Mouse (Mus musculus) lung, postnatal 0 days (tissue): ENCODE results near the gene Rbfox2. TPM values are rescaled to one million over a fixed set of nuclear protein-coding genes. Genes with fewer than 3 reads are reported as not detected.

Experiments
- ATAC-seq: fragments of 200-750 bp; cut with Nextera tagmentation; 2 replicates; pipeline ENCODE4 v1.8.0; 2017; ENCODE audit warnings: moderate library complexity
- DNase-seq: peaks from one replicate; pipeline ENCODE4 v3.0.0-alpha.2; 2016; ENCODE audit warnings: low spot score
- H3K27ac ChIP-seq: fragments of 300-500 bp; sonication (generic); 2 replicates; pipeline ENCODE4 v1.5.1; 2014; ENCODE audit warnings: antibody characterized with exemption, mild to moderate bottlenecking, low read length, mixed read lengths
- H3K27me3 ChIP-seq: fragments of 300-500 bp; sonication (generic); replicated peaks from 2 replicates; pipeline ENCODE4 v1.6.1; 2014; ENCODE audit warnings: low read length, mixed read lengths; ENCODE audit not compliant: insufficient read depth
- H3K36me3 ChIP-seq: fragments of 300-500 bp; sonication (generic); 2 replicates; pipeline ENCODE4 v1.6.1; 2014; ENCODE audit warnings: low read length, mixed read lengths; ENCODE audit not compliant: insufficient read depth
- H3K4me1 ChIP-seq: fragments of 300-500 bp; sonication (generic); 2 replicates; pipeline ENCODE4 v1.6.1; 2014; ENCODE audit warnings: antibody characterized with exemption, low read depth, low read length, mixed read lengths; ENCODE audit not compliant: insufficient read depth
- H3K4me2 ChIP-seq: fragments of 300-500 bp; sonication (generic); replicated peaks from 2 replicates; pipeline ENCODE4 v1.6.1; 2014; ENCODE audit warnings: low read depth, mild to moderate bottlenecking, low read length, moderate library complexity, mixed read lengths
- H3K4me3 ChIP-seq: fragments of 300-500 bp; sonication (generic); 2 replicates; pipeline ENCODE4 v1.5.1; 2014; ENCODE audit warnings: low read depth, low read length
- H3K9ac ChIP-seq: fragments of 300-500 bp; sonication (generic); replicated peaks from 2 replicates; pipeline ENCODE4 v1.6.1; 2014; ENCODE audit warnings: low read depth, mild to moderate bottlenecking
- H3K9me3 ChIP-seq: fragments of 300-500 bp; sonication (generic); 2 replicates; pipeline ENCODE4 v1.6.1; 2016; ENCODE audit warnings: low read length, mixed read lengths
- CTCF ChIP-seq: IDR thresholded peaks from 2 replicates; pipeline ENCODE4 v1.5.1; 2016; ENCODE audit warnings: antibody characterized with exemption, mild to moderate bottlenecking
- EP300 ChIP-seq: IDR thresholded peaks from 2 replicates; pipeline ENCODE4 v1.6.1; 2016; ENCODE audit warnings: antibody characterized with exemption, mild to moderate bottlenecking, control low read depth
- WGBS: fragments of 180-500 bp; shearing (Covaris S2); extraction: QIAGEN DNeasy Blood & Tissue Kit; methylation state at CpG from one replicate; pipeline ENCODE4 v1.1.7; 2014; 5-methylcytosine and 5-hydroxymethylcytosine counted together
- polyA plus RNA-seq: library from polyadenylated mRNA; unstranded; fragments of >200 nt; fragmentation: Nextera tagmentation; extraction: Ambion mirVana; gene quantifications from 2 replicates; pipeline ENCODE4 v1.2.1, GENCODE M21; 2015

Gene Rbfox2
- polyA plus RNA-seq, 1 experiment from 2014 or later, result 17.4 TPM

DNA sequence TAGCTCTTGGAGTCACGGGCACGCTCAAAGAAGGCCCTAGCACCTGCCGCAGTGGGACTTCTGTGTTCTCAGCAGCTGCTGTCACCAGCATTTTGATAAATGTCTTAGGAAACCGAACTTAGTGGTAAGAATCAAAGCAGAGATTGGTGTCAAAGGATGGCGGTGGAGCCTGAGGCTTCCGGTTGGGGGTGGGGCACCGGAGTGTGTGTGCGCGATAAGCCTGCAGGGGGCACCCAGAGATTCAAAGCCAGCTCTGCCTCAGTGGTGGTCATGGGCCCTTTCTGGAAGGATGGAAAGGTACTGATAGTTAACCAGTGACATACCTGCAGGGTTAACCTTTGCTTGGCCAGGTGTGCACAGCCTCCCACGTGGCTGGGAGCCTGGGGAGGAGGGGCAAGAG lies 235.3 kb downstream of the Rbfox2 start:
- Histone ChIP-seq H3K36me3 (no peaks in the 10 kb centered on the region), H3K4me2 (no peak overlapping the region), H3K9me3 (no peaks in the 10 kb centered on the region), H3K4me3 (no peak overlapping the region), H3K4me1 (no peaks in the 10 kb centered on the region), H3K27me3 (no peaks in the 10 kb centered on the region), H3K9ac (no peak overlapping the region), H3K27ac (no peak overlapping the region)
- whole genome bisulfite sequencing, result 14% methylated on average over 10 of the region's 10 CpGs
- TF ChIP-seq CTCF (peak; percentile 61), EP300 (no peak)
- peak; percentile 62 for ATAC-seq
- peak; percentile 30 for DNase-seq

DNA sequence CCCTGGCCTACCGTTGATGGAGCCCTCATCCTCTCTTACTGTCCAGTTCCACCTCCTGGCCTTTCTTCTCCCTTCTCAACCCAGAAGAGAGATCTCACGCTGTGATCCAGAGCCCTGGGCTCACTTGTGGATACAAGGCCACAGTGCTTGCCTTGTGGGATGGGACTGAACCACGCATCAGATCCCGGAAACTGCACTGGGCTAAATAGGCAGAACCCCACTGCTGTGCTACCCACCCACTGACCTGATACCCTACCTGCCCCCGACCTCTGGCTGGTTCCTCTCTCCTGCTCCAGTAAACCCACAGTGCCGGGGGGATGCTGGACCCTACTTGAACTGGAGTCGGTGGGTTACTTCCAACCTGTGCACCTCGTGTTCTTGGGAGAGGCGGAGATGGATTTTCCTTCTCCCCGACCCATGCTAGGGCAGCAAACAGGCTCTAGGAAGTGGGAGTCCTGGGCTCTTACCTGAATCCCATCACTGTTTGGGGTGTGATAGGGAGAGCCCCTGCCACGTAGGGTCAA lies 236.0 kb downstream of the Rbfox2 start:
- no peaks in the 10 kb centered on the region for H3K4me1 ChIP-seq
- H3K4me3 ChIP-seq, result no peak overlapping the region
- no peak overlapping the region for H3K9ac ChIP-seq
- no peak overlapping the region for H3K4me2 ChIP-seq
- no peak overlapping the region for H3K27ac ChIP-seq
- no peaks in the 10 kb centered on the region for H3K9me3 ChIP-seq
- no peaks in the 10 kb centered on the region for H3K27me3 ChIP-seq
- WGBS, result 86% methylated on average over 11 of the region's 11 CpGs
- no peak for ATAC-seq
- no peak for TF ChIP-seq CTCF
- TF ChIP-seq EP300, result no peak
- no peak for DNase-seq
- H3K36me3 ChIP-seq, result no peaks in the 10 kb centered on the region

GRCm38 (mm10) chr15:77069019-77069418 lies 237.8 kb downstream of the Rbfox2 start:
- Histone ChIP-seq H3K36me3 (no peaks in the 10 kb centered on the region), H3K4me1 (no peaks in the 10 kb centered on the region), H3K9me3 (no peaks in the 10 kb centered on the region), H3K27me3 (no peaks in the 10 kb centered on the region), H3K4me3 (no peak overlapping the region), H3K27ac (no peak overlapping the region), H3K4me2 (no peak overlapping the region), H3K9ac (no peak overlapping the region)
- DNase-seq, result peak; percentile 25
- TF ChIP-seq CTCF (no peak), EP300 (no peak)
- no peak for ATAC-seq
- 76% methylated on average over 3 of the region's 3 CpGs for WGBS

GRCm38 (mm10) chr15:77068439-77068861 lies 238.4 kb downstream of the Rbfox2 start:
- WGBS, result 53% methylated on average over 3 of the region's 3 CpGs
- H3K9me3 ChIP-seq, result no peaks in the 10 kb centered on the region
- no peak overlapping the region for H3K27ac ChIP-seq
- no peak overlapping the region for H3K9ac ChIP-seq
- no peaks in the 10 kb centered on the region for H3K4me1 ChIP-seq
- H3K36me3 ChIP-seq, result no peaks in the 10 kb centered on the region
- 0 out of 2 replicates have a peak, but pooled peaks have one; percentile 21 for ATAC-seq
- DNase-seq, result peak; percentile 16
- no peak overlapping the region for H3K4me2 ChIP-seq
- no peak overlapping the region for H3K4me3 ChIP-seq
- no peaks in the 10 kb centered on the region for H3K27me3 ChIP-seq
- no peak for TF ChIP-seq EP300
- peak; percentile 51 for TF ChIP-seq CTCF

DNA sequence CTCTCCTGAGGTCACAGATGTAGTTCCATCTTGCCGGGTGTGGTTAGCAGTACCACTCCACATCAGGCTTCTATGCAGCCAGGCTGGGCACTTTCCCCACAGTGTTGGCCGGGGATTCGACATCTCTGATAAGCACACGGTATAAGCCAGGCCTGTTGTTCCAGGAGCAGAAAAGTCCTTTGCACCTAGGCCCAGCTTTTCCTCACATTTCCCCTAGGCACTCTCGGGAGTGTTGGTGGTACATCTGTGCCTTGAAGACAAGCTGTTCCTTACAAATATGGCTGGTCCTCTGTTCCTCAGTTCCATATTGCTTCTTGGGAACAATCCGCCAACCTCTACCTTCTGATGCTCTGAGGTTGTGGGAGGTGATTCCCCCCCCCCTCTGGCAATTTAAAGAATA lies 240.6 kb downstream of the Rbfox2 start:
- Histone ChIP-seq H3K4me3 (no peak overlapping the region), H3K4me1 (no peaks in the 10 kb centered on the region), H3K27ac (no peak overlapping the region), H3K27me3 (no peaks in the 10 kb centered on the region), H3K36me3 (no peaks in the 10 kb centered on the region), H3K9me3 (no peaks in the 10 kb centered on the region), H3K4me2 (no peak overlapping the region), H3K9ac (no peak overlapping the region)
- DNase-seq (no peak), ATAC-seq (no peak)
- no peak for TF ChIP-seq CTCF
- TF ChIP-seq EP300, result no peak
- 60% methylated on average over 6 of the region's 6 CpGs for WGBS

DNA sequence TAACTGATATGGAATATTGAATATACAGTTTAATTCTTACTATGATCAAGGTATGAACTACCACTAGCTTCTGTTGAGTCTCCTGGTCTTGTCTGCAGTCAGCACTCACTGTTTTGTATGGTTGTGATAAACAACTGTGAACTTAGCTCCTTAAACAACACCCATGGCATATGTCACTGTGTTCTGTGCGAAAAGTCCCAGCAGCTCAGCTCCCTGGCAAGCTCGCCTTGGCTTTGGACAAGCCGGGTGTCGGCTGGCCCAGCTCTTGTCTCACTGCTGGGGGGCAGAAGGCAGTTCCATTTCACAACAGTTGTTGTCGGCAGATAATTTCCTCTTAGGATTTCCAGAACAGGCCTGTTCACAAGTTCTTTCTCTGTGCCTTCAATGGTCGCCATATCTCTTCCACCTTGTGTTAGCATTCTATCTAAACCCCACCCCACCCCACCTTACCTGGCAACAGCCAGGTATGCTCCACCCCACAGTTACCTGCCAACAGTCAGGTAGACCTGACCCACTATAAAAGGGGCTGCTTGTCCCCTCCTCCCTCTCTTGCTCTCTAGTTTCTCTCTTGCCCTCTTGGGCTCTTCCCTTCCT lies 241.4 kb downstream of the Rbfox2 start:
- Histone ChIP-seq H3K27ac (no peak overlapping the region), H3K4me3 (no peak overlapping the region)
- ATAC-seq, result peak; percentile 77

More for the DNA sequence above, 241.4 kb downstream of the Rbfox2 start:
- H3K4me1 ChIP-seq, result no peaks in the 10 kb centered on the region
- no peaks in the 10 kb centered on the region for H3K9me3 ChIP-seq
- TF ChIP-seq EP300, result no peak
- no peak for TF ChIP-seq CTCF
- peak; percentile 73 for DNase-seq
- H3K4me2 ChIP-seq, result no peak overlapping the region
- no peak overlapping the region for H3K9ac ChIP-seq
- H3K27me3 ChIP-seq, result no peaks in the 10 kb centered on the region
- WGBS, result 66% methylated on average over 6 of the region's 6 CpGs
- H3K36me3 ChIP-seq, result no peaks in the 10 kb centered on the region
